Mouse (Mus musculus): ENCODE results near the gene Nos1. TPM values are rescaled to one million over a fixed set of nuclear protein-coding genes. Genes with fewer than 3 reads are reported as not detected.
A peak's percentile ranks its signal among the peaks of the same experiment; 100 is the strongest.

The Nos1 gene
- polyA plus RNA-seq, 1 experiment, result 2.6 TPM

DNA sequence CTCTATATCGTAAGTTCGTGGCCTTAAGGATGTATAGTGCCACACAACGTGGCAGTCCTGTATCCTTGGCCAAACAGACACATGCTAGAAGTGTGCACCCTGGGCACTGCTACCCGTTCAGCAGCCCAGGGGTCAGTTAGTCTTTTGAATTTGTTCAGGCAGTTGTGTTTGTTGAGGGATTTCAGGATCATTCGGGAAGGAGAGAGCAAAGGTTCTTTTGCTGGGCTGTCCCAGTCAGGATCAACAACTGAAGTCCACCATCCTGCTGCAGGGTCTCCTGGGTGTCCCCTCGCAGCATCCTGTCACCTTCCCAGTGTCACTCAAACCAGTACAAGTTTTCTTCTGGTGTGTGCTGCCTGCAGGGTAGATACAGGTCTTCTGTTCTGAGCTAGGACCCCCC, 215.7 kb downstream of the Nos1 start:
- Histone ChIP-seq H3K4me1 (ENCODE audit: control insufficient read depth, insufficient read depth, low read length) (no peaks in the 10 kb centered on the region), H3K4me3 (replicated peaks; ENCODE audit: extremely low read depth, low read depth, low read length) (no peak overlapping the region)
- DNase-seq, result no peak
- 90% methylated on average over 6 of the region's 6 CpGs for WGBS
- TF ChIP-seq POLR2A (IDR thresholded peaks at IDR 0.05; ENCODE audit: borderline replicate concordance, extremely low read depth, low read depth, low read length) (no peak), CTCF (IDR thresholded peaks at IDR 0.05; ENCODE audit: insufficient read depth, low read length) (no peak)

DNA sequence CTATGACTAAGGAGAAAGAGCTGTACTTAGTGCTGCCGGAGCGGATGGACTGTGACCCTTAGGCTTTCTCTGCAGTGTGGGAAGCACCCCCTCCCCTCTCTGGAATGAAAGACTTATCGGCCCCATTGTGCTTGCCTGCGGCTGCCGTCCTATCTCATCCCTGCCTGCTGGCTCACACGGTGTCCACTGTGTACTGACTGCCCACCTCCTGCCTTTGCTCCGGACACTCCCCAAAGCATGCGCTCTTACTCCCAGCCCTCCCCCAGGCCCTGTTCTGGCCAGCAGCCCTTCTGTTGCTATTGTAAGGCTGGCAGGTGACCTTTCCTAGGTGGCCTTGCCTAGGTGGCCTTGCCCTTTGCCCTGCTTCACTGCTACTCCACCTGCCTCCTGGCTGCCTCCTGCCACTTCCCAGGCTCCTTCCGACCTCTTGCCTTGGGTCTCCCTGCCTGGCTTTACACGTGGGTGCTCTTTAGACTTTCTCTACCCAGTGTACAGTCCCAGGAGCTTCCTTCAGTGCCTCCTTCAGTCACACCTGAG, 216.7 kb downstream of the Nos1 start:
- 71% methylated on average over 10 of the region's 10 CpGs for WGBS
- no peak for TF ChIP-seq CTCF (IDR thresholded peaks at IDR 0.05; ENCODE audit: insufficient read depth, low read length)
- no peak for TF ChIP-seq POLR2A (IDR thresholded peaks at IDR 0.05; ENCODE audit: borderline replicate concordance, extremely low read depth, low read depth, low read length)

DNA sequence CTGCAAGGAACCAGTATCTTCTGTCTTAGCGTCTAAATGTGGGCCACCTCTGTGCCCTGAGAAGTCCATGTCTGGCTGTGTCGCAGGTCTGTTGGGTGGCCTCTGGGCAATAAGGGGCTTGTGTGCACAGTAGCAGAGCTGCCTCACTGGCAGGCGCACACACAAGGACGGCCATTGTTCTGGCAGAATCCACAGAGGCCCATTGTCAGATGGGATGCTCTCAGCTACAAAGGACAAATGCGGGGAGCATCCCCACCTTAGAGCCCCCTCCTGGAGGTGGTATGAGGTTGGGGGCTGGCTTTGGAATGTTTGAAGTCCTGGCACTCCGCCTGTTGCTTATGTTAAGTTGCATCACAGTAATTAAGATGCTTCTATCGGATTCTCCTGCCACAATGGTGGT, 218.2 kb downstream of the Nos1 start:
- 78% methylated on average over 7 of the region's 7 CpGs for WGBS
- TF ChIP-seq POLR2A (IDR thresholded peaks at IDR 0.05; ENCODE audit: borderline replicate concordance, extremely low read depth, low read depth, low read length) (no peak), CTCF (IDR thresholded peaks at IDR 0.05; ENCODE audit: insufficient read depth, low read length) (no peak)
- no peak overlapping the region for H3K4me3 ChIP-seq (replicated peaks; ENCODE audit: extremely low read depth, low read depth, low read length)
- H3K4me1 ChIP-seq (ENCODE audit: control insufficient read depth, insufficient read depth, low read length), result no peaks in the 10 kb centered on the region
- DNase-seq, result no peak

More for the DNA sequence above, 216.7 kb downstream of the Nos1 start:
- Histone ChIP-seq H3K4me1 (ENCODE audit: control insufficient read depth, insufficient read depth, low read length) (no peaks in the 10 kb centered on the region), H3K4me3 (replicated peaks; ENCODE audit: extremely low read depth, low read depth, low read length) (no peak overlapping the region)
- DNase-seq, result no peak

- 75% methylated on average over 11 of the region's 11 CpGs for WGBS
- DNase-seq, result no peak
- H3K4me3 ChIP-seq (replicated peaks; ENCODE audit: extremely low read depth, low read depth, low read length), result no peak overlapping the region
- TF ChIP-seq CTCF (IDR thresholded peaks at IDR 0.05; ENCODE audit: insufficient read depth, low read length), result no peak
- TF ChIP-seq POLR2A (IDR thresholded peaks at IDR 0.05; ENCODE audit: borderline replicate concordance, extremely low read depth, low read depth, low read length), result no peak
- no peaks in the 10 kb centered on the region for H3K4me1 ChIP-seq (ENCODE audit: control insufficient read depth, insufficient read depth, low read length)
Measured at GRCm38 (mm10) chr5:117999584-117999983, 218.8 kb downstream of the Nos1 start.

GRCm38 (mm10) chr5:118002059-118002458, 221.2 kb downstream of the Nos1 start:
- WGBS, result 34% methylated on average over 9 of the region's 9 CpGs
- H3K4me1 ChIP-seq (ENCODE audit: control insufficient read depth, insufficient read depth, low read length), result no peaks in the 10 kb centered on the region
- peak; percentile 60 for DNase-seq
- peak; percentile 82 for TF ChIP-seq CTCF (IDR thresholded peaks at IDR 0.05; ENCODE audit: insufficient read depth, low read length)
- TF ChIP-seq POLR2A (IDR thresholded peaks at IDR 0.05; ENCODE audit: borderline replicate concordance, extremely low read depth, low read depth, low read length), result no peak
- no peak overlapping the region for H3K4me3 ChIP-seq (replicated peaks; ENCODE audit: extremely low read depth, low read depth, low read length)

GRCm38 (mm10) chr5:118004619-118005018, 223.8 kb downstream of the Nos1 start:
- Histone ChIP-seq H3K4me3 (replicated peaks; ENCODE audit: extremely low read depth, low read depth, low read length) (no peak overlapping the region), H3K4me1 (ENCODE audit: control insufficient read depth, insufficient read depth, low read length) (no peaks in the 10 kb centered on the region)
- peak; percentile 83 for TF ChIP-seq CTCF (IDR thresholded peaks at IDR 0.05; ENCODE audit: insufficient read depth, low read length)
- TF ChIP-seq POLR2A (IDR thresholded peaks at IDR 0.05; ENCODE audit: borderline replicate concordance, extremely low read depth, low read depth, low read length), result no peak
- DNase-seq, result peak; percentile 44
- WGBS, result 78% methylated on average over 8 of the region's 8 CpGs

GRCm38 (mm10) chr5:118005728-118006127, 224.9 kb downstream of the Nos1 start:
- DNase-seq, result no peak
- TF ChIP-seq POLR2A (IDR thresholded peaks at IDR 0.05; ENCODE audit: borderline replicate concordance, extremely low read depth, low read depth, low read length), result no peak
- TF ChIP-seq CTCF (IDR thresholded peaks at IDR 0.05; ENCODE audit: insufficient read depth, low read length), result no peak
- WGBS, result 95% methylated on average over 1 of the region's 1 CpGs
- Histone ChIP-seq H3K4me1 (ENCODE audit: control insufficient read depth, insufficient read depth, low read length) (no peaks in the 10 kb centered on the region), H3K4me3 (replicated peaks; ENCODE audit: extremely low read depth, low read depth, low read length) (no peak overlapping the region)

- WGBS, result 94% methylated on average over 13 of the region's 13 CpGs
- Histone ChIP-seq H3K4me1 (ENCODE audit: control insufficient read depth, insufficient read depth, low read length) (no peaks in the 10 kb centered on the region), H3K4me3 (replicated peaks; ENCODE audit: extremely low read depth, low read depth, low read length) (no peak overlapping the region)
- TF ChIP-seq CTCF (IDR thresholded peaks at IDR 0.05; ENCODE audit: insufficient read depth, low read length) (no peak), POLR2A (IDR thresholded peaks at IDR 0.05; ENCODE audit: borderline replicate concordance, extremely low read depth, low read depth, low read length) (no peak)
- DNase-seq, result no peak
Measured at GRCm38 (mm10) chr5:118008344-118008743, 227.5 kb downstream of the Nos1 start.

Other genes starting within 250 kb of the Nos1 start
- 31.9 and 33.9 TPM in 2 replicates for gene Fbxo21, start 195.7 kb downstream of the Nos1 start, polyA plus RNA-seq (2012; rRNA removed)
- 5.0 and 6.1 TPM in 2 replicates for gene Tesc, start 246.7 kb downstream of the Nos1 start, polyA plus RNA-seq (2012; rRNA removed)

All from lung, adult 2 months (tissue).